Mouse (Mus musculus): ENCODE results near the gene Dock4.
A peak's percentile ranks its signal among the peaks of the same experiment; 100 is the strongest.

The Dock4 gene

GRCm38 (mm10) chr12:40445648-40446449 lies at the start of gene Dock4, which contains the start of gene Zfp277:
TSS of gene Dock4 (plus strand) at chr12:40445952.
TSS of gene Zfp277 (minus strand) at chr12:40445902.
- DNase-seq (ENCODE audit: low read depth) = peak; percentile 100

GRCm38 (mm10) chr12:40398916-40399315 lies 46.8 kb upstream of the Dock4 start:
- DNase-seq (ENCODE audit: low read depth) = no peak

- no peak for DNase-seq (ENCODE audit: low read depth)
Observed at GRCm38 (mm10) chr12:40399386-40399785, 46.4 kb upstream of the Dock4 start.

- DNase-seq (ENCODE audit: low read depth) = no peak
Observed at GRCm38 (mm10) chr12:40399812-40400211, 45.9 kb upstream of the Dock4 start.

GRCm38 (mm10) chr12:40414682-40415311 lies 31.0 kb upstream of the Dock4 start:
- DNase-seq (ENCODE audit: low read depth) = no peak

- DNase-seq (ENCODE audit: low read depth) = no peak
Observed at GRCm38 (mm10) chr12:40415312-40415925, 30.3 kb upstream of the Dock4 start.

GRCm38 (mm10) chr12:40417257-40417656 lies 28.5 kb upstream of the Dock4 start:
- no peak for DNase-seq (ENCODE audit: low read depth)

- no peak for DNase-seq (ENCODE audit: low read depth)
Observed at GRCm38 (mm10) chr12:40424991-40425390, 20.8 kb upstream of the Dock4 start.

- peak; percentile 68 for DNase-seq (ENCODE audit: low read depth)
Observed at GRCm38 (mm10) chr12:40427606-40428005, 18.1 kb upstream of the Dock4 start.

GRCm38 (mm10) chr12:40429976-40430375 lies 15.8 kb upstream of the Dock4 start:
- DNase-seq (ENCODE audit: low read depth) = no peak

- DNase-seq (ENCODE audit: low read depth) = no peak
Observed at GRCm38 (mm10) chr12:40431075-40431474, 14.7 kb upstream of the Dock4 start.

GRCm38 (mm10) chr12:40434101-40434500 lies 11.7 kb upstream of the Dock4 start:
- DNase-seq (ENCODE audit: low read depth) = no peak

GRCm38 (mm10) chr12:40438049-40438448 lies 7.7 kb upstream of the Dock4 start:
- DNase-seq (ENCODE audit: low read depth) = no peak

- DNase-seq (ENCODE audit: low read depth) = no peak
Observed at GRCm38 (mm10) chr12:40445206-40445605, 546 bp upstream of the Dock4 start.

GRCm38 (mm10) chr12:40446450-40447381 lies 964 bp downstream of the Dock4 start:
- DNase-seq (ENCODE audit: low read depth) = peak; percentile 48

- peak; percentile 36 for DNase-seq (ENCODE audit: low read depth)
Observed at GRCm38 (mm10) chr12:40447561-40448355, 2.0 kb downstream of the Dock4 start.

- no peak for DNase-seq (ENCODE audit: low read depth)
Observed at GRCm38 (mm10) chr12:40449119-40449795, 3.5 kb downstream of the Dock4 start.

GRCm38 (mm10) chr12:40456517-40456916 lies 10.8 kb downstream of the Dock4 start:
- DNase-seq (ENCODE audit: low read depth) = no peak

- no peak for DNase-seq (ENCODE audit: low read depth)
Observed at GRCm38 (mm10) chr12:40458977-40459376, 13.2 kb downstream of the Dock4 start.

- DNase-seq (ENCODE audit: low read depth) = no peak
Observed at GRCm38 (mm10) chr12:40459673-40460265, 14.0 kb downstream of the Dock4 start.
